Mouse (Mus musculus) CH12.LX (cell line): ENCODE measurements around the gene Gm28053.

ENCODE experiments used
- CTCF ChIP-seq, 2 experiments: IDR thresholded peaks in 1 of 2; conservative IDR thresholded peaks in 1 of 2; 2 replicates each; pipeline ENCODE4 v1.5.1; 2011 to 2012; ENCODE audit warnings: low read depth in 2 of 2, low read length in 2 of 2, improper control_type of control experiment in 1 of 2, inconsistent platforms in 1 of 2, mild to moderate bottlenecking in 1 of 2, moderate library complexity in 1 of 2
- EP300 ChIP-seq: IDR thresholded peaks from 2 replicates; pipeline ENCODE4 v1.6.1; 2011; ENCODE audit warnings: low read length, improper control_type of control experiment
- IRF4 ChIP-seq: IDR thresholded peaks from 2 replicates; pipeline ENCODE4 v1.6.1; 2014; ENCODE audit warnings: low read depth, mild to moderate bottlenecking, inconsistent platforms, low read length, improper control_type of control experiment
- MAFK ChIP-seq: IDR thresholded peaks from 2 replicates; pipeline ENCODE4 v1.6.1; 2011; ENCODE audit warnings: low read length, improper control_type of control experiment; ENCODE audit not compliant: insufficient replicate concordance
- POLR2A ChIP-seq: IDR thresholded peaks from 2 replicates; pipeline ENCODE4 v1.6.1; 2011; ENCODE audit warnings: low read depth, mild to moderate bottlenecking, improper control_type of control experiment, low read length
- POLR2AphosphoS2 ChIP-seq: IDR thresholded peaks from 2 replicates; pipeline ENCODE4 v1.6.1; 2011; ENCODE audit warnings: low read depth, low read length, improper control_type of control experiment
- ZNF384 ChIP-seq: IDR thresholded peaks from 2 replicates; pipeline ENCODE4 v1.6.1; 2012; ENCODE audit warnings: low read depth, low read length, improper control_type of control experiment, inconsistent platforms

- TF ChIP-seq POLR2AphosphoS2 (no peak), EP300 (no peak), CTCF (conservative IDR thresholded peaks at IDR 0.05 in 1 of 2, IDR thresholded peaks at IDR 0.05 in 1 of 2; ENCODE audit: low read depth in 2 of 2, low read length in 2 of 2) (no peak), MAFK (no peak), IRF4 (peak; percentile 55; the same call in 1 of the 2 replicates), ZNF384 (no peak), POLR2A (peak; percentile 44)
Observed at GRCm38 (mm10) chr6:48677492-48678345, 40.7 kb upstream of the Gm28053 start.
